Mouse (Mus musculus) right cerebral cortex, adult 2 months (tissue): ENCODE measurements around the gene Reg2.
"Not testable (repeated sequence)": the region's sequence is repeated elsewhere in the genome, so short reads cannot be mapped to it uniquely, and the experiment has no call there.

Source experiments
- DNase-seq, 2 experiments: peaks; one replicate each; pipeline ENCODE4 v3.0.0; 2021 to 2022; ENCODE audit warnings: low spot score in 2 of 2

Gene Reg2

DNA sequence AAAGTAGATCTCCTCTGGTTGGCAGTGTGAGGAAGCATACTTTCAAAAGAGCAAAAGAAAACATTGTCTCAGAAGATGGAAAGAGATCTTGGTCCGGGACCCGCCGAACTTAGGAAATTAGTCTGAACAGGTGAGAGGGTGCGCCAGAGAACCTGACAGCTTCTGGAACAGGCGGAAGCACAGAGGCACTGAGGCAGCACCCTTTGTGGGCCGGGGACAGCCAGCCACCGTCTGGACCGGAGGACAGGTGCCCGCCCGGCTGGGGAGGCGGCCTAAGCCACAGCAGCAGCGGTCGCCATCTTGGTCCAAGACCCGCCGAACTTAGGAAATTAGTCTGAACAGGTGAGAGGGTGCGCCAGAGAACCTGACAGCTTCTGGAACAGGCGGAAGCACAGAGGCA lies at the start of gene Reg2:
Reg2 (plus strand) TSS at position 301 of the 400 bp plus-strand sequence.
- not testable (repeated sequence) for DNase-seq

DNA sequence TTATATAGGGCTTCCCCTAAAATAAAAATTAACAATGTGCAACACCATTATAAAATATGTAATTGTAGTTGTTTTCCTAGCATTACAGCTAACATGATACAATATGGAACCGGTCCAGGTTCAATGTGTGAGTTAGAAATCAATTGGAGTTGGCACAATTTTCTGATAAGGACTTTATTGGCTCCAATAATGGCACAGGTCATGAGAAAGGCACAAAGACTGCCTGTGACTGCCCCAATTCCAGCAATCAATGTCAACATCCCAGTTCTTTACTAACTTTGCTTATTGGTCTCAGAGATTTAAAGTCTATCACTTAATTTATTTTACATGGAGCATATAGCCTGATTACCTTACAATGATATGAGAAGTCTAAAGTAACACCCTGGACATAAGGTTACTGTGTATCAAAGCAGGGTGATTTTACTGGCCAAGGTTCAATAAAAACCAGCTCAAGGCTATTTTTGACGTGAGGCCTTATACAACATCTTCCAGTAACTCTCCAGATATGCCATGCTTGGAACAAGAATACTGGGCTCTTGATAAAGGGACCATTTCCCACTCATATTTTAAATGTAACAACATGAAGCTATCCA lies 33.4 kb upstream of the Reg2 start:
- no peak for DNase-seq

GRCm38 (mm10) chr6:78370357-78370756 lies 25.1 kb upstream of the Reg2 start, which contains the start of gene Reg3b:
Gene Reg3b, plus strand, starts transcription at chr6:78370657.
- no peak for DNase-seq

DNA sequence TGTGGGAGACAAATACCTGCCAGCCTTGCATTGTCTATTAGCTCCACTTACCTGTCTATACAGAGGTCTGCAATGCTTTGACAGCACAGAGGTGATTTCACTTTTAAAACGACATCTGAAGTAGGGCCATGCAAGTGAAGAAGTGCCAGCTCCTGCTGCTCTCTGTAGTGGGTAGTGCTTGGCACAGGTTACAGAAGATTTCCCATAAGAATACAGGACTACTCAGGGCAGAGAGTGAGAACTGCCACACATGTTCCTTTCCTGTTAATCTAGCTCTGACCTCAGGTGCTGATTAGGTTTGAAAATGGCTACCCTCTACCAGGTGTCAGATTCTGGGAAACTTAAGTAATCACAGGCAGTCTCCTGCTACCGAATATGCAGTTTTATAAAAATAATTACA lies 16.7 kb upstream of the Reg2 start, which contains the start of gene Reg3d:
Reg3d (minus strand) TSS at position 101 of the 400 bp plus-strand sequence.
- DNase-seq, result no peak

- no peak for DNase-seq
These were observed 15.0 kb upstream of the Reg2 start, which contains the start of gene Reg3a for GRCm38 (mm10) chr6:78380409-78380808. Gene Reg3a, plus strand, starts transcription at chr6:78380709.

- DNase-seq, result no peak
These were observed 9.8 kb upstream of the Reg2 start for GRCm38 (mm10) chr6:78385609-78386008.

DNA sequence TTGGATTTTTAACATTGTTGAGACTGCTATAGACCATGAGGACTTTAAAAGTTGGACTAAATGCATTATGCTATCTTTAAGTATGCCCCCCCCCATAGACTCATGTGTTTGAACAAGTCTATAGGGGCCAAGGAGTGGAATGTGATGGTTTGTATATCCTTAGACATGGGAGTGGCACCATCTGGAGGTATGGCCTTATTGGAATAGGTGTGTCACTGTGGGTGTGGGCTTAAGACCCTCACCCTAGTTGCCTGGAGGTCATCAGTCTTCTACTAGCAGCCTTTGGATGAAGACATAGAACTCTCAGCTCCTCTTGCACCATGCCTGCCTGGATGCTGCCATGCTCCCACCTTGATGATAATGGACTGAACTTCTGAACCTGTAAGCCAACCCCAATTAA lies 27.0 kb downstream of the Reg2 start, which contains the start of gene Reg1:
Reg1 (plus strand) TSS at position 301 of the 400 bp plus-strand sequence.
- not testable (repeated sequence) for DNase-seq

- DNase-seq, result no peak
These were observed 30.1 kb downstream of the Reg2 start for GRCm38 (mm10) chr6:78425497-78425896.

GRCm38 (mm10) chr6:78447202-78447601 lies 51.8 kb downstream of the Reg2 start:
- no peak for DNase-seq

GRCm38 (mm10) chr6:78448409-78448808 lies 53.0 kb downstream of the Reg2 start:
- DNase-seq, result no peak

DNA sequence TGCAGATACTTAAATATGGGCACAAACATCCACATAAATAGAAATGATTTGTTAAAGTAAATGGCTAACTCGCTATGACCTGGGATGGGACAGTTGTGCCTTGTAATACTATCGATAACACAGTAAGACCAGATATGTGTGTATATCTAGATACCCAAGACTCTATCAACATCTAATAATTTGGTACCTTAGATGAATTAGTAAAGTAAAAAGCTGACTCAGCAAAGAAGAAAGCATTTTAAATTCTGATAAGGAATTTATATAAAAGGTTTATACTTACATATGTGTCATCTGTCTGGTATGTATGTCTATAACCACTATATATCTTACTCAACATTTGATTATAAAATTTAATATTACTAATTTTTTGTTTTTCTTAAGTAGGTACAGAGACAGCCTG lies 57.4 kb downstream of the Reg2 start:
- DNase-seq, result no peak
